Mouse (Mus musculus) C2C12 (cell line): ENCODE measurements around the gene Hist2h2bb. TPM values are rescaled to one million over a fixed set of nuclear protein-coding genes. Genes with fewer than 3 reads are reported as not detected.
A peak's percentile ranks its signal among the peaks of the same experiment; 100 is the strongest.
"Not testable (repeated sequence)": the region's sequence is repeated elsewhere in the genome, so short reads cannot be mapped to it uniquely, and the experiment has no call there.

Experiments used
- H3K27me3 ChIP-seq: one replicate; pipeline ENCODE4 v1.6.1; 2011; ENCODE audit not compliant: control insufficient read depth, insufficient read depth, insufficient read length
- H3K36me3 ChIP-seq: one replicate; pipeline ENCODE4 v1.6.1; 2011; ENCODE audit not compliant: control insufficient read depth, insufficient read depth
- H3K4me3 ChIP-seq: one replicate; pipeline ENCODE4 v1.5.1; 2011; ENCODE audit warnings: mild to moderate bottlenecking, control low read depth; ENCODE audit not compliant: poor library complexity, insufficient read depth, severe bottlenecking
- H3K79me2 ChIP-seq: one replicate; pipeline ENCODE4 v1.6.1; 2011; ENCODE audit not compliant: control insufficient read depth, insufficient read depth
- H3K79me3 ChIP-seq: one replicate; pipeline ENCODE4 v1.6.1; 2011; ENCODE audit warnings: low read depth, control low read depth
- H3ac ChIP-seq: one replicate; pipeline ENCODE3; 2011; ENCODE audit warnings: low read depth; ENCODE audit not compliant: control insufficient read depth, insufficient read length
- CEBPB ChIP-seq: IDR thresholded peaks from one replicate; pipeline ENCODE4 v1.6.1; 2011; ENCODE audit warnings: low read depth, mild to moderate bottlenecking, control low read depth, moderate library complexity
- CTCF ChIP-seq: IDR thresholded peaks from one replicate; pipeline ENCODE4 v1.5.1; 2011; ENCODE audit not compliant: control insufficient read depth, insufficient read depth, insufficient read length
- FOSL1 ChIP-seq: IDR thresholded peaks from one replicate; pipeline ENCODE4 v1.8.0; 2011; ENCODE audit warnings: mild to moderate bottlenecking, low read length; ENCODE audit not compliant: poor library complexity, insufficient read depth, severe bottlenecking
- MAX ChIP-seq: IDR thresholded peaks from one replicate; pipeline ENCODE4 v1.6.1; 2011; ENCODE audit warnings: mild to moderate bottlenecking, control low read depth
- MYOD1 ChIP-seq: IDR thresholded peaks from one replicate; pipeline ENCODE4 v1.6.1; 2011; ENCODE audit warnings: low read depth; ENCODE audit not compliant: control insufficient read depth, insufficient read length
- MYOG ChIP-seq: IDR thresholded peaks from one replicate; pipeline ENCODE4 v1.6.1; 2011; ENCODE audit not compliant: control insufficient read depth, insufficient read length; ENCODE audit errors: extremely low read depth
- USF1 ChIP-seq: IDR thresholded peaks from one replicate; pipeline ENCODE4 v1.6.1; 2011; ENCODE audit warnings: low read depth, mild to moderate bottlenecking, control low read depth, moderate library complexity
- polyA plus RNA-seq: library from polyadenylated mRNA; unstranded; fragments of >200 nt; fragmentation: generic; extraction: Trizol; gene quantifications from one replicate; pipeline ENCODE4 v1.2.1, GENCODE M21; 2012; ENCODE audit warnings: missing spikeins

Gene Hist2h2bb
- polyA plus RNA-seq, 1 experiment: 3.3 TPM

- H3K27me3 ChIP-seq, H3K79me2 ChIP-seq, H3K36me3 ChIP-seq, H3K79me3 ChIP-seq: not testable (repeated sequence)
- peak within 1 kb of the TSS; percentile 91 for H3ac ChIP-seq
- H3K4me3 ChIP-seq: peak within 1 kb of the TSS; percentile 18
- peak; percentile 71 for TF ChIP-seq CEBPB
Observed at GRCm38 (mm10) chr3:96245003-96245886, 24.3 kb upstream of the Hist2h2bb start, which contains the start of gene Hist2h2aa1. Hist2h2aa1 (plus strand) TSS chr3:96245497.

GRCm38 (mm10) chr3:96246018-96246417 is 23.5 kb upstream of the Hist2h2bb start:
- not testable (repeated sequence) for H3K36me3 ChIP-seq, H3ac ChIP-seq, H3K79me2 ChIP-seq, H3K27me3 ChIP-seq, H3K4me3 ChIP-seq, H3K79me3 ChIP-seq

GRCm38 (mm10) chr3:96246427-96246856 is 23.1 kb upstream of the Hist2h2bb start, which contains the start of gene Hist2h3c1:
Hist2h3c1 (plus strand) TSS chr3:96246685.
- H3K36me3 ChIP-seq, H3K27me3 ChIP-seq, H3K79me3 ChIP-seq, H3K79me2 ChIP-seq: not testable (repeated sequence)
- Histone ChIP-seq H3K4me3 (peak within 1 kb of the TSS; percentile 25), H3ac (peak within 1 kb of the TSS; percentile 67)

- H3K27me3 ChIP-seq: no peaks in the 10 kb centered on the region
- H3K79me2 ChIP-seq: no peaks in the 10 kb centered on the region
- H3K79me3 ChIP-seq: peaks cover 2% of the 10 kb centered on the region
- peak overlapping the region; percentile 67 for H3ac ChIP-seq
- TF ChIP-seq MAX (no peak), CEBPB (no peak), MYOG (no peak), MYOD1 (no peak), USF1 (no peak), FOSL1 (no peak), CTCF (no peak)
- peak overlapping the region; percentile 25 for H3K4me3 ChIP-seq
- no peaks in the 10 kb centered on the region for H3K36me3 ChIP-seq
Observed at GRCm38 (mm10) chr3:96247356-96248140, 22.0 kb upstream of the Hist2h2bb start.

- Histone ChIP-seq H3K79me2 (no peaks in the 10 kb centered on the region), H3K27me3 (no peaks in the 10 kb centered on the region), H3K79me3 (peaks cover 2% of the 10 kb centered on the region), H3ac (peak overlapping the region; percentile 35), H3K4me3 (peak overlapping the region; percentile 25), H3K36me3 (no peaks in the 10 kb centered on the region)
- TF ChIP-seq CTCF: no peak
- no peak for TF ChIP-seq MYOD1
- TF ChIP-seq MYOG: no peak
- TF ChIP-seq USF1: no peak
- no peak for TF ChIP-seq FOSL1
- no peak for TF ChIP-seq MAX
- no peak for TF ChIP-seq CEBPB
Observed at GRCm38 (mm10) chr3:96248141-96249033, 21.2 kb upstream of the Hist2h2bb start.

GRCm38 (mm10) chr3:96249034-96249345 is 20.6 kb upstream of the Hist2h2bb start:
- no peaks in the 10 kb centered on the region for H3K79me2 ChIP-seq
- H3K4me3 ChIP-seq: peak overlapping the region; percentile 3
- H3K27me3 ChIP-seq: no peaks in the 10 kb centered on the region
- H3K79me3 ChIP-seq: peaks cover 2% of the 10 kb centered on the region
- TF ChIP-seq CEBPB (no peak), FOSL1 (no peak), USF1 (no peak)
- no peaks in the 10 kb centered on the region for H3K36me3 ChIP-seq
- H3ac ChIP-seq: no peak overlapping the region
